Mouse (Mus musculus) lung, adult 2 months (tissue): ENCODE results near the gene Hmgcs1. TPM values are rescaled to one million over a fixed set of nuclear protein-coding genes. Genes with fewer than 3 reads are reported as not detected.

Experiments
- DNase-seq: peaks from one replicate; pipeline ENCODE4 v3.0.0; 2022
- H3K4me1 ChIP-seq: fragments of 200-500 bp; 2 replicates; pipeline ENCODE4 v1.6.1; 2011; ENCODE audit warnings: low read length; ENCODE audit not compliant: control insufficient read depth, insufficient read depth
- H3K4me3 ChIP-seq: fragments of 200-500 bp; replicated peaks from 2 replicates; pipeline ENCODE3; 2011; ENCODE audit warnings: low read depth, mild to moderate bottlenecking, control low read depth, low read length; ENCODE audit errors: extremely low read depth
- CTCF ChIP-seq: fragments of 200-500 bp; IDR thresholded peaks from 2 replicates; pipeline ENCODE4 v1.5.1; 2011; ENCODE audit warnings: mild to moderate bottlenecking, low read length, control low read depth; ENCODE audit not compliant: insufficient read depth
- POLR2A ChIP-seq: fragments of 200-500 bp; IDR thresholded peaks from 2 replicates; pipeline ENCODE4 v1.6.1; 2011; ENCODE audit warnings: low read depth, mild to moderate bottlenecking, control low read depth, low read length, borderline replicate concordance; ENCODE audit errors: extremely low read depth
- WGBS: fragments of 180-500 bp; shearing (Covaris S2); methylation state at CpG from one replicate; pipeline ENCODE4 v1.1.7; 2018; 5-methylcytosine and 5-hydroxymethylcytosine counted together
- polyA plus RNA-seq: library from polyadenylated mRNA; depleted of rRNA; stranded (reverse); fragments of >200 nt; gene quantifications from 2 replicates; pipeline ENCODE4 v1.2.3, GENCODE M21; 2012

The Hmgcs1 gene
- polyA plus RNA-seq, 1 experiment = 46.3 TPM

DNA sequence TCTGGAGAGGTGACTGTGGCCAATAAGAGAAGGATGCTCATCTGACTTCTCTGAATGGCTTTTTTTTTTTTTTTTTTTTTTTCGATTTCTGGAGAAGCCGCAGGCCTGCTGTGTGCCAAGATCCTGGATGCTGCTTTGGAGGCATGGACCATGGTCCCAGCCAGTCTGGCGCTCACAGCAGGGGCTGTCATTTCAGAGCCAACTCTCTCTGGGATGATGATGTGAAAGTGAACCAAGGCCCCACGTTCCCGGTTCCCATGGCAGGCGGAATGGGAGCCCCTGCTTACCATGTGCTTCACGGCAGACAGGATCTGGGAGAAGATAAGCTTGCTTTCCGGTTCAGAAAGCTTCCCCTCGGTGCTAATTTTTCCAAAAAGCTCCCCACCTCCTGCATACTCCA is 23.6 kb downstream of the Hmgcs1 start:
- DNase-seq = no peak
- 0 out of 2 replicates have a peak, but pooled peaks cover 2% of the 10 kb centered on the region for H3K4me1 ChIP-seq
- TF ChIP-seq CTCF (no peak), POLR2A (no peak)
- 54% methylated on average over 9 of the region's 9 CpGs for WGBS
- H3K4me3 ChIP-seq = no peak overlapping the region

DNA sequence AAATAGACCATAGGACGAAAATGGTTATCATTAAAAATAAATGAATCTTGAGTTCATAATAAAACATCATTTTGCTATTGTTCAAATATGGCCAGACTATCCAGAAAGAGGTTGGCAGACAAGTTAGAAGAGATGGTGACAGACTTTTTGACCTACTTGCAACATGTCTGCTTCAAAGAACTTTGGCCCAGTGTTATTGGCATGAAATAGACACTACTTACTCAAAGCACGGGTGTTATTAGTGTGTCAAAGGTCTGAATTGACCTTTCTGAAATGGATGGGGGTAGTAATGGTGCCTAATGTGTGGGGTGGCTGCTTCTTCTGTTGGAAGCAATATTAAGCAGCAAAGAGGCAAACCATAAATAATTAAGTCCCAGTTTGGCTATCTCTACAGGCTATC is 25.9 kb downstream of the Hmgcs1 start:
- WGBS = 82% methylated on average over 2 of the region's 2 CpGs
- DNase-seq = no peak
- Histone ChIP-seq H3K4me3 (no peak overlapping the region), H3K4me1 (no peaks in the 10 kb centered on the region)
- no peak for TF ChIP-seq CTCF
- no peak for TF ChIP-seq POLR2A

DNA sequence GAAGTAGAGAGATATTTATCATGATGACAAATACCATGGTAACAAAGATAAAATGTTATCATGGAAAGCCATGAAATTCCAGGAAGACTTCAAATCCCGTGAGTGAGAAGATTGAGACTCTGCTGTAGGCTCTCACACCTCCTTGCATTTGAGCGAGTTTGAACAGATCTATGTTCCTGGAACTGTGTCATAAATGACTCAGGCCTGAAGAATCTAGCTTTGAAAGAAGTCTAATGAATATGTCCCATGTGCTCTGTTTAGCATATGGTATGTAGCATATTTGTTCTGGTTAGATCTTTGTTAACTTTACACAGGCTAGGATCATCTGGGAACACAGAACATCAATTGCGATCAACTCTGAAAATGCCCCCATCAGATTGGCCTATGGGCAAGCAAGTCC is 32.3 kb downstream of the Hmgcs1 start:
- 71% methylated on average over 3 of the region's 3 CpGs for WGBS
- TF ChIP-seq POLR2A = no peak
- no peak for TF ChIP-seq CTCF
- H3K4me3 ChIP-seq = no peak overlapping the region
- no peak for DNase-seq
- no peaks in the 10 kb centered on the region for H3K4me1 ChIP-seq

DNA sequence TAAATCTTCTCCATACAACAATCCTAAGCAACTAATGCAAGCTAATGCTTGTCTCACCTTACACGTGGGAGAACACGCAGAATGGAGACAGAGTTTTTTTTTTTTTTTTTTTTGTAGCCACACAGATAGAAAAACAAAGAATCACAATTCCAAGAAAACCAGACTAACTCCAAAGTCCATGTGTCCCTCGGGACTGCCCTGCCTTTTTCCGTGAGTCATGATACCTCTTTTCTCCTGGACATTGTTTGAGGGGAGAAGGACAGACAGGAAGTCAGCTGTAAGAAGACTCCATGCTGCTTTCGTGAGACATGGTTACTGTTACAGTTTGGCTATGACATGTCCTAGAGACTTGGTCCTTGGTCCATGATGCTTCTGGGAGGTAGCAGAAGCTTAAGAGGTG is 33.2 kb downstream of the Hmgcs1 start:
- no peaks in the 10 kb centered on the region for H3K4me1 ChIP-seq
- 83% methylated on average over 5 of the region's 5 CpGs for WGBS
- H3K4me3 ChIP-seq = no peak overlapping the region
- DNase-seq = no peak
- TF ChIP-seq POLR2A = no peak
- TF ChIP-seq CTCF = no peak

DNA sequence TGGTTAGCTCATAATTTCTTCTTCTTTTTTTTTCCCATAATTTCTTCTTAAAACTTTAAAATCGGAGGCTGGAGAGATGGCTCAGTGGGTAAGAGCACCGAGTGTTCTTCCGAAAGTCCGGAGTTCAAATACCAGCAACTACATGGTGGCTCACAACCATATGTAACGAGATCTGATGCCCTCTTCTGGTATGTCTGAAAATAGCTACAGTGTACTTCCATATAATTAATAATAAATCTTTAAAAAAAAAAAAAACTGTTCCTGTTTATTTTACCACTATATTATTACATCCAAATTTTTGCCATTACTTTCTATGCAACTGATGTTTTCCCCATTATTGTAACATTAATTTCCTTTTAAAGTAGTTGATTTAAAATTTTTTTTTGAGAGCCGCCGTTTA is 34.4 kb downstream of the Hmgcs1 start:
- H3K4me3 ChIP-seq = no peak overlapping the region
- no peaks in the 10 kb centered on the region for H3K4me1 ChIP-seq
- no peak for DNase-seq
- TF ChIP-seq POLR2A (no peak), CTCF (0 out of 2 replicates have a peak, but pooled peaks have one; percentile 4)
- 69% methylated on average over 7 of the region's 7 CpGs for WGBS

DNA sequence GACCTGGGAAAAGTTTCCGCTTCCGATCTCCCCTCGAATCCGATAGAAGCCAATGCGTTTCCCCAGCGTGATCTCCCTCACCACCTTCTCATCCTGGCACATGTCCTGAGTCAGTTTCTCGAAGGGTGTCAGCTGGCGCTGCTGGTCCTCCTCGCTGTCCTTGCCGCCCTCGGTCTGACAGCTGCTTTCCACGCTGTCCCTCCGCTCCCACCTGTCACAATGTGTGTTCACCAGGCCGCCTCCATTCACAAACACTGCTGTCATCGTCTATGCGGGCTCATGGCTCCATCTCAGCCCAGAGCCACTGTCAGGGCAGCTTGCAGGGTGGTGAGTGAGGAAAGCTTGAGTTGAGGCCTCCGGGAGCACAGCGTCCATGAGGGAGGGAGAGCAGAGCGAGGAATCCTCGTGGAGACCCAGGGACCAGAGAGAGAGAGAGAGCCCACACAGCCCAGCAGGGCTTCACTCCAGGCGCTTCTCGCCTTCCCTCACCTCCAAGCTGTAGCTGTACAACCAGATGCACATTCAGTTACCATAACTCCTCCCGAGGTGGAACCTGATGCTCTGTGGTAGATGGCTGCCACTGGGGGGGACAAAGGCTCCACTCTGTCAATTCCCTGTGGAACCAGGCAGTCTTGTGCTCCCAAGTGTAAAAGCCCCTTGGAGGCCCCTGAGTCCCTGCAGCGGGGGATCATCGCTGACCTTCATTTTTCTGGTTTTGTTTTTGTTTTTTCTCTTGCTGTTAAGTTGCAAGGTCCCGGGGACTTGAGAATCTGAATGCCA is 37.6 kb downstream of the Hmgcs1 start:
- TF ChIP-seq CTCF (no peak), POLR2A (no peak)
- Histone ChIP-seq H3K4me3 (no peak overlapping the region), H3K4me1 (no peaks in the 10 kb centered on the region)
- no peak for DNase-seq
- WGBS = 66% methylated on average over 26 of the region's 26 CpGs

DNA sequence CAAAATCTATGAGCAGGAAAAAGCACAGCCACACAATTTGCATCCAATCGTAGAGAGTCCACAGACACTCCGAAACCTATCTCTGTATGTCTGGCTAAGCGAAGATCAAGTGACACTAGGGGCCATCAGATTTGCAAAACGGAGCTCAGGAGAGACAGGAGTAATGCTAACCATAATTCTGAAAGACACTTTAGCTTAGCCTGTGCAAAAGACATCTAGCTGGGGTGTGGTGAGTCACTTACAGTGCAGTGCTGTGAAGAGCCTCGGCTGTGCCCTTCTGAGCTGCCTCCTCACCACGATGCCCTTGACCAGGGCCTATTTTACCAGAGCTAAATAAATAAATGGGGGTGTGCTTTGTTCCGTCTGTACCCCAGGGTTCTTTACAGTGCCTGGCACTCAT is 39.2 kb downstream of the Hmgcs1 start:
- no peak for DNase-seq
- TF ChIP-seq CTCF = no peak
- no peak for TF ChIP-seq POLR2A
- WGBS = 83% methylated on average over 7 of the region's 7 CpGs
- no peaks in the 10 kb centered on the region for H3K4me1 ChIP-seq
- H3K4me3 ChIP-seq = no peak overlapping the region

DNA sequence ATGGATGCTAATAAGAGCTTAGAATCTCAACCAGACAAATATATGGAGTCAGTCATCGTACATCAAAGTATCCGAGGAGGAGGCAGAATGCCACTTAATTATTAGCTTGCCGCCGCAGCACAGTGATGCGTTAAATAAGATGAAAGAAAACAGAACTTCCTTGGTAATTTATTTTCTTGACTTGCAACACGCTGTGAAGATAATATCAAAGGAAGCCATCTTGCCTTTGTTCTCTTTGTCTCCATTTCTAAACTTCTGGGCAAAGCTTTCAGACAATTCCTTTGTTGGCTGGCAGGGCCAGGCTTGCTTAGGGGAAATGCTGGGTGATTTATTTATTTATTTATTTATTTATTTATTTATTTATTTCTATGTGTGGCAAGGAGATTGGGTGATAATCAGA is 41.3 kb downstream of the Hmgcs1 start:
- H3K4me1 ChIP-seq = no peaks in the 10 kb centered on the region
- TF ChIP-seq POLR2A (no peak), CTCF (no peak)
- H3K4me3 ChIP-seq = no peak overlapping the region
- no peak for DNase-seq
- WGBS = 55% methylated on average over 6 of the region's 6 CpGs

DNA sequence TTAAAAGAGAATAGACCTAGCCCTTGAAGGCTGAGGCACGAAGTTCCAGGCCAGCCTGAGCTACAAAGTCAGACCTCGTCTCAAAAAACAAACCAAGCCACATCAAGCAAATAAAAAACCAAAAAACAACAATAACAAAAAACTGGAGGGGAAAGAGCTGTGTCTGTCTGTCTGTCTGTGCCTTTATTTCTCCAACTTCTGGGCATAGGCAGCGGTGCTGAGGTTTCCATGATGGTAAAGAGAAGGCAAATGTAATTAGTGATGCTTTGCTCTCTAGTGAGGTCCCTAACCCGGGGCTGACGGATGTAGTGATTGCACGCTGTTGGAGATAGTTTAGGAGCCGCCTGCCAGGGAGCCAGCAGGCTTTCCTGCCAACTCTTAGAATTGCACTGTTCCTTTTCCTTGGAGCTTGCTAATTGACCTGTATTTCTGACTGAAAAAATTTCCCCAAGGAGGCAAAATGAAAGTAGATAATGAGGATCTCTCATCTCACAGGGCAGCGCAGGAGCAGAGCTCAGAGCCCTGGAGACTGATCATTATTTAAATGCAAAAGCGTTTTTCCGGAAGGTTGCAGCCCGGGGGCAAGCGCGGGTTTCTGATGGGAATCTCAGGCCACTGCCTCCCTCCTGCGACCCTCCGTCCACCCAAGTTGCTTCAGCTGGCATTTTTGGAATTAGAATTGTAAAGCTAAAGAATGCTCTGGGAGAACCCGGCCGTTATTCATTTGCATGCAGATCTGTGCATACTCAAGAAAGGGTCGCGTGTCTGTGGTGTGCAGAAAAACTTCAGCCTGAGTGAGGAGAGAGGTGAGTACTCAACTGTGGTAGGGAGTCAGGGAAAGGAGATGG is 51.4 kb downstream of the Hmgcs1 start:
- no peak for DNase-seq
- TF ChIP-seq CTCF (no peak), POLR2A (no peak)
- peak overlapping the region; percentile 29 for H3K4me3 ChIP-seq
- H3K4me1 ChIP-seq = peaks cover 7% of the 10 kb centered on the region
- 27% methylated on average over 19 of the region's 19 CpGs for WGBS
